Mouse (Mus musculus) CH12.LX (cell line): ENCODE results near the gene Plcb1. TPM values are rescaled to one million over a fixed set of nuclear protein-coding genes. Genes with fewer than 3 reads are reported as not detected.

Source experiments
- DNase-seq: peaks from one replicate; pipeline ENCODE4 v3.0.0-alpha.2; 2013; ENCODE audit errors: extremely low read depth
- H3K27ac ChIP-seq: 2 replicates; pipeline ENCODE4 v1.5.1; 2012; ENCODE audit warnings: low read depth, mild to moderate bottlenecking, control low read depth, moderate library complexity; ENCODE audit not compliant: insufficient read depth
- H3K27me3 ChIP-seq: replicated peaks from 2 replicates; pipeline ENCODE3; 2012; ENCODE audit warnings: inconsistent platforms
- H3K36me3 ChIP-seq, 2 experiments: replicated peaks in 1 of 2; 2 replicates each; pipeline versions ENCODE3 to v1.6.1; 2012; ENCODE audit warnings: inconsistent platforms in 1 of 2, low read length in 1 of 2, mild to moderate bottlenecking in 1 of 2, mixed read lengths in 1 of 2, moderate library complexity in 1 of 2; ENCODE audit not compliant: control insufficient read depth in 1 of 2, insufficient read depth in 1 of 2
- H3K4me1 ChIP-seq, 2 experiments: 2 replicates each; pipeline ENCODE4 v1.6.1; 2012; ENCODE audit warnings: inconsistent platforms in 1 of 2, moderate library complexity in 1 of 2; ENCODE audit not compliant: insufficient read depth in 2 of 2, control insufficient read depth in 1 of 2
- H3K4me2 ChIP-seq: 2 replicates; pipeline ENCODE4 v1.6.1; 2012; ENCODE audit warnings: low read depth, mild to moderate bottlenecking, control low read depth; ENCODE audit not compliant: poor library complexity, insufficient read depth, severe bottlenecking
- H3K4me3 ChIP-seq, 3 experiments: fragments of 150-350 bp in 1 of 3; sonication (generic) in 1 of 3; replicated peaks in 1 of 3; 2 replicates each; pipeline versions ENCODE3 to v1.5.1; 2011 to 2012; ENCODE audit warnings: low read depth in 2 of 3, low read length in 2 of 3, mild to moderate bottlenecking in 2 of 3, moderate library complexity in 2 of 3, control low read depth in 1 of 3, improper control_type of control experiment in 1 of 3, inconsistent platforms in 1 of 3, mixed read lengths in 1 of 3; ENCODE audit not compliant: poor library complexity in 1 of 3
- H3K79me2 ChIP-seq: replicated peaks from 2 replicates; pipeline ENCODE4 v1.6.1; 2012; ENCODE audit warnings: mild to moderate bottlenecking, moderate library complexity; ENCODE audit not compliant: control insufficient read depth, poor library complexity, insufficient read depth, severe bottlenecking; ENCODE audit errors: extremely low read depth
- H3K9ac ChIP-seq: 2 replicates; pipeline ENCODE4 v1.6.1; 2012; ENCODE audit warnings: low read depth, mild to moderate bottlenecking, control low read depth, moderate library complexity; ENCODE audit not compliant: insufficient read depth
- H3K9me3 ChIP-seq: replicated peaks from 2 replicates; pipeline ENCODE3; 2012; ENCODE audit warnings: low read length, inconsistent platforms, mixed read lengths
- CHD2 ChIP-seq: IDR thresholded peaks from 2 replicates; pipeline ENCODE4 v1.6.1; 2011; ENCODE audit warnings: low read length, improper control_type of control experiment
- E2F4 ChIP-seq: IDR thresholded peaks from 2 replicates; pipeline ENCODE4 v1.6.1; 2011; ENCODE audit warnings: low read depth, low read length, improper control_type of control experiment; ENCODE audit not compliant: insufficient replicate concordance
- ELF1 ChIP-seq: IDR thresholded peaks from 2 replicates; pipeline ENCODE4 v1.6.1; 2014; ENCODE audit warnings: low read depth, mild to moderate bottlenecking, inconsistent platforms, low read length, improper control_type of control experiment
- HCFC1 ChIP-seq: IDR thresholded peaks from 2 replicates; pipeline ENCODE4 v1.6.1; 2012; ENCODE audit warnings: low read depth, mild to moderate bottlenecking, inconsistent platforms, low read length, improper control_type of control experiment
- IRF4 ChIP-seq: IDR thresholded peaks from 2 replicates; pipeline ENCODE4 v1.6.1; 2014; ENCODE audit warnings: low read depth, mild to moderate bottlenecking, inconsistent platforms, low read length, improper control_type of control experiment
- JUND ChIP-seq: conservative IDR thresholded peaks from 2 replicates; pipeline ENCODE4 v1.6.1; 2011; ENCODE audit warnings: low read depth, low read length, improper control_type of control experiment
- MAZ ChIP-seq: IDR thresholded peaks from 2 replicates; pipeline ENCODE4 v1.6.1; 2012; ENCODE audit warnings: low read depth, mild to moderate bottlenecking, inconsistent platforms, low read length, improper control_type of control experiment, moderate library complexity
- MEF2A ChIP-seq: IDR thresholded peaks from 2 replicates; pipeline ENCODE4 v1.6.1; 2014; ENCODE audit warnings: low read depth, mild to moderate bottlenecking, inconsistent platforms, low read length, improper control_type of control experiment, borderline replicate concordance
- MXI1 ChIP-seq: IDR thresholded peaks from 2 replicates; pipeline ENCODE4 v1.6.1; 2011; ENCODE audit warnings: mild to moderate bottlenecking, low read depth, low read length, improper control_type of control experiment
- MYC ChIP-seq: IDR thresholded peaks from 2 replicates; pipeline ENCODE4 v1.6.1; 2011; ENCODE audit warnings: low read depth, mild to moderate bottlenecking, improper control_type of control experiment, low read length
- RAD21 ChIP-seq: IDR thresholded peaks from 2 replicates; pipeline ENCODE4 v1.6.1; 2011; ENCODE audit warnings: low read depth, mild to moderate bottlenecking, low read length, improper control_type of control experiment, moderate library complexity
- RCOR1 ChIP-seq: conservative IDR thresholded peaks from 2 replicates; pipeline ENCODE4 v1.6.1; 2012; ENCODE audit warnings: low read depth, mild to moderate bottlenecking, inconsistent platforms, low read length, improper control_type of control experiment
- SIN3A ChIP-seq: IDR thresholded peaks from 2 replicates; pipeline ENCODE4 v1.6.1; 2012; ENCODE audit warnings: low read length, improper control_type of control experiment, inconsistent platforms
- TCF12 ChIP-seq: IDR thresholded peaks from 2 replicates; pipeline ENCODE4 v1.6.1; 2014; ENCODE audit warnings: low read depth, mild to moderate bottlenecking, inconsistent platforms, low read length, improper control_type of control experiment
- USF1 ChIP-seq: IDR thresholded peaks from 2 replicates; pipeline ENCODE4 v1.6.1; 2014; ENCODE audit warnings: low read depth, mild to moderate bottlenecking, inconsistent platforms, low read length, improper control_type of control experiment
- USF2 ChIP-seq: conservative IDR thresholded peaks from 2 replicates; pipeline ENCODE4 v1.6.1; 2011; ENCODE audit warnings: low read depth, low read length, improper control_type of control experiment
- ZKSCAN1 ChIP-seq: IDR thresholded peaks from 2 replicates; pipeline ENCODE4 v1.6.1; 2012; ENCODE audit warnings: low read depth, inconsistent platforms, low read length, improper control_type of control experiment, borderline replicate concordance
- ZMIZ1 ChIP-seq: IDR thresholded peaks from 2 replicates; pipeline ENCODE4 v1.6.1; 2012; ENCODE audit warnings: low read depth, mild to moderate bottlenecking, inconsistent platforms, low read length, improper control_type of control experiment
- ZNF384 ChIP-seq: IDR thresholded peaks from 2 replicates; pipeline ENCODE4 v1.6.1; 2012; ENCODE audit warnings: low read depth, low read length, improper control_type of control experiment, inconsistent platforms
- dilution Hi-C: fragments of 300-500 bp; cut with MboI; formaldehyde crosslinking; loops from 2 replicates; pipeline ENCODE4 v1.14.3; 2020; ENCODE audit warnings: low sequenced_read_pairs; ENCODE audit not compliant: extremely low pct_unique_long_range_greater_than_20kb, extremely low pct_ligation_motif_present
- in situ Hi-C: fragments of 300-500 bp; cut with MboI; formaldehyde crosslinking; loops from 3 replicates; pipeline ENCODE4 v1.14.3; 2019; ENCODE audit warnings: low sequenced_read_pairs, low pct_ligation_motif_present, low pct_unique_long_range_greater_than_20kb, mixed read lengths
- polyA plus RNA-seq: library from polyadenylated mRNA; unstranded; fragments of >175 nt; gene quantifications from 2 replicates; pipeline ENCODE4 v1.2.1, GENCODE M21; 2012; ENCODE audit warnings: low read depth; ENCODE audit not compliant: insufficient read length
- total RNA-seq, 2 experiments: library from RNA; depleted of rRNA; stranded (reverse); fragments of 300-350 nt in 1 of 2; fragments of >200 nt in 1 of 2; gene quantifications; 2 replicates each; pipeline ENCODE4 v1.2.3; 2012 to 2014

Plcb1 gene
- total and polyA plus RNA-seq, 3 experiments: not detected

DNA sequence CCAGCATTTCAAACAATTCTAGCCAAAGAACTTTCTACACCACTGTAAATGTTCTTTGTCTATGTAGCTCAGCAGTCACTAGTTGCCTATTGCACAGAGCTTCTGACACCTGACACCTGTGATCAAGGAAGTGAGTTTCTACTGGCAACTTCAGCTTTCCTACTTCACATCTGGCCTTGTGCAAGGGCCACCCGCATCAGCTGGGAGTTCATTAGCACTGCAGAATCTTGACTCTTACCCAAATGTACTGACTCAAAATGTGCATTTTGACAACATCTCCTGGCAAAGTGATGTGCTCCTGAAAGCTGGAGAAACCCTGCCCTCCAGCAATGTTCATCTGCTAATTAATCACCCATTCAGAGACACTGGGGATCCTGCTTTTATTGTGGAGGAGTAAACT, 232.4 kb downstream of the Plcb1 start:
- no peak overlapping the region for H3K9ac ChIP-seq
- H3K27ac ChIP-seq: no peak overlapping the region
- no peaks in the 10 kb centered on the region for H3K36me3 ChIP-seq
- dilution Hi-C loops (no loop called here), in situ Hi-C loops (no loop called here)
- peaks cover 33% of the 10 kb centered on the region for H3K9me3 ChIP-seq
- H3K4me1 ChIP-seq: no peaks in the 10 kb centered on the region
- H3K4me3 ChIP-seq: no peak overlapping the region
- H3K4me2 ChIP-seq: no peak overlapping the region
- no peak for DNase-seq
- no peaks in the 10 kb centered on the region for H3K79me2 ChIP-seq
- H3K27me3 ChIP-seq: no peaks in the 10 kb centered on the region
- TF ChIP-seq ZMIZ1 (no peak), IRF4 (no peak), E2F4 (no peak), ZKSCAN1 (no peak)

DNA sequence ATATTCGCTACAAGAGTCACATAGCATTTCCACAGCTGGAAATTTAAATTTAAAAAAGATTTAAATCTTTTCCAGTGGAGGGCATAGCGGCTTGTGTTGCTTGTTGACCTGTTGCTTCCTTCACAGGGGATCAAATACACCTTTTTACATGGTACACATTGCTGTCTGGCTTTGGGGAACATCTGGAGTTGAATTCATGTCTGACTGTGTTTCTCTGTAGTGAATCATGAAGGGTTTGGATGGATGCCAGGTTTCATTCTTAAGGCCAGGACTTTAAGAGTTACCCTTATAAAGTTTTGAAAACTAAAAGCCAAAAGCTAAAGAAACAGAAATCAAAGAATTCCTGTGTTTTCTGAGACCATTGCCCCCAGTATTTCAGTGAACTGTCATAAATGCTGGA, 232.8 kb downstream of the Plcb1 start:
- Histone ChIP-seq H3K4me2 (no peak overlapping the region), H3K79me2 (no peaks in the 10 kb centered on the region), H3K4me3 (no peak overlapping the region), H3K27ac (no peak overlapping the region), H3K36me3 (no peaks in the 10 kb centered on the region), H3K4me1 (no peaks in the 10 kb centered on the region), H3K9ac (no peak overlapping the region), H3K9me3 (peaks cover 35% of the 10 kb centered on the region), H3K27me3 (no peaks in the 10 kb centered on the region)
- no peak for DNase-seq
- dilution Hi-C loops (no loop called here), in situ Hi-C loops (no loop called here)
- TF ChIP-seq USF2 (no peak), MYC (no peak), E2F4 (no peak), IRF4 (no peak), CHD2 (no peak), ZNF384 (no peak), ELF1 (no peak), MAZ (no peak), MEF2A (no peak), HCFC1 (no peak), RAD21 (no peak), JUND (no peak), MXI1 (no peak), USF1 (no peak), TCF12 (no peak), SIN3A (no peak), RCOR1 (no peak)
